Mouse (Mus musculus) G1E (cell line): Measurements from ENCODE around the gene Ppp2r5e. TPM values are rescaled to one million over a fixed set of nuclear protein-coding genes. Genes with fewer than 3 reads are reported as not detected.

Source experiments
- ATAC-seq: 2 replicates; pipeline ENCODE4 v1.8.0; 2016; ENCODE audit warnings: mild to moderate bottlenecking; ENCODE audit not compliant: insufficient number of reproducible peaks, poor library complexity, low FRiP score, severe bottlenecking; ENCODE audit errors: extremely low read depth
- DNase-seq: peaks from one replicate; pipeline ENCODE4 v3.0.0; 2012; ENCODE audit warnings: low spot score
- H3K27me3 ChIP-seq: 2 replicates; pipeline ENCODE4 v1.6.1; 2012; ENCODE audit warnings: mild to moderate bottlenecking, low read length, inconsistent platforms; ENCODE audit not compliant: insufficient read depth
- H3K36me3 ChIP-seq: replicated peaks from 2 replicates; pipeline ENCODE3; 2012; ENCODE audit warnings: mild to moderate bottlenecking, inconsistent platforms
- H3K4me1 ChIP-seq: 2 replicates; pipeline ENCODE4 v1.6.1; 2012; ENCODE audit warnings: low read depth, low read length, inconsistent platforms, mixed read lengths; ENCODE audit not compliant: insufficient read depth
- H3K4me3 ChIP-seq: 2 replicates; pipeline ENCODE4 v1.5.1; 2012; ENCODE audit warnings: low read depth, mild to moderate bottlenecking, inconsistent platforms, low read length, moderate library complexity, mixed read lengths
- H3K9me3 ChIP-seq: replicated peaks from 2 replicates; pipeline ENCODE4 v1.6.1; 2012; ENCODE audit warnings: inconsistent platforms
- CTCF ChIP-seq: IDR thresholded peaks from 2 replicates; pipeline ENCODE4 v1.5.1; 2012; ENCODE audit warnings: low read depth, low read length, inconsistent platforms, mixed read lengths
- GATA1 ChIP-seq: IDR thresholded peaks from 2 replicates; pipeline ENCODE4 v1.6.1; 2012; ENCODE audit warnings: borderline replicate concordance, low read length, inconsistent platforms, mixed read lengths
- GATA2 ChIP-seq: IDR thresholded peaks from 2 replicates; pipeline ENCODE4 v1.6.1; 2012; ENCODE audit warnings: low read depth, low read length, inconsistent platforms, borderline replicate concordance
- POLR2AphosphoS5 ChIP-seq: IDR thresholded peaks from 2 replicates; pipeline ENCODE4 v1.6.1; 2012; ENCODE audit warnings: low read depth, low read length, inconsistent platforms; ENCODE audit not compliant: insufficient replicate concordance
- TAL1 ChIP-seq: conservative IDR thresholded peaks from 2 replicates; pipeline ENCODE4 v1.6.1; 2012; ENCODE audit warnings: low read depth, low read length, inconsistent platforms, mixed read lengths
- polyA plus RNA-seq: library from polyadenylated mRNA; stranded (reverse); fragments of >175 nt; gene quantifications from 2 replicates; pipeline ENCODE4 v1.2.3, GENCODE M21; 2012
- total RNA-seq, 2 experiments: library from RNA; stranded (forward) in 1 of 2; stranded (reverse) in 1 of 2; fragments of 200-1000 nt in 1 of 2; fragments of >200 nt in 1 of 2; fragmentation: Nextera tagmentation in 1 of 2; gene quantifications; 2 replicates each; pipeline ENCODE4 v1.2.3; 2014 to 2017

The Ppp2r5e gene
- total and polyA plus RNA-seq, 3 experiments = 20.4 to 74.6 (median 69.2) TPM

- no peak for ATAC-seq
Observed at GRCm38 (mm10) chr12:75567745-75568144, 28.3 kb downstream of the Ppp2r5e start.

GRCm38 (mm10) chr12:75565756-75566155, 30.3 kb downstream of the Ppp2r5e start:
- Histone ChIP-seq H3K4me3 (no peak overlapping the region), H3K36me3 (peaks cover 69% of the 10 kb centered on the region), H3K9me3 (no peaks in the 10 kb centered on the region), H3K27me3 (no peaks in the 10 kb centered on the region), H3K4me1 (peaks cover 29% of the 10 kb centered on the region)
- ATAC-seq (no peak), DNase-seq (no peak)
- no peak for TF ChIP-seq POLR2AphosphoS5
- no peak for TF ChIP-seq GATA2
- no peak for TF ChIP-seq GATA1
- no peak for TF ChIP-seq TAL1
- TF ChIP-seq CTCF = no peak

More at GRCm38 (mm10) chr12:75567745-75568144, 28.3 kb downstream of the Ppp2r5e start:
- Histone ChIP-seq H3K36me3 (peaks cover 73% of the 10 kb centered on the region), H3K4me1 (peaks cover 29% of the 10 kb centered on the region), H3K27me3 (no peaks in the 10 kb centered on the region), H3K9me3 (no peaks in the 10 kb centered on the region), H3K4me3 (no peak overlapping the region)
- no peak for DNase-seq
- TF ChIP-seq GATA1 (no peak), POLR2AphosphoS5 (no peak), CTCF (no peak), TAL1 (no peak), GATA2 (no peak)

GRCm38 (mm10) chr12:75564498-75564897, 31.5 kb downstream of the Ppp2r5e start:
- ATAC-seq = no peak
- no peak for TF ChIP-seq POLR2AphosphoS5
- no peak for TF ChIP-seq CTCF
- TF ChIP-seq TAL1 = no peak
- no peak for TF ChIP-seq GATA2
- no peak for TF ChIP-seq GATA1

DNA sequence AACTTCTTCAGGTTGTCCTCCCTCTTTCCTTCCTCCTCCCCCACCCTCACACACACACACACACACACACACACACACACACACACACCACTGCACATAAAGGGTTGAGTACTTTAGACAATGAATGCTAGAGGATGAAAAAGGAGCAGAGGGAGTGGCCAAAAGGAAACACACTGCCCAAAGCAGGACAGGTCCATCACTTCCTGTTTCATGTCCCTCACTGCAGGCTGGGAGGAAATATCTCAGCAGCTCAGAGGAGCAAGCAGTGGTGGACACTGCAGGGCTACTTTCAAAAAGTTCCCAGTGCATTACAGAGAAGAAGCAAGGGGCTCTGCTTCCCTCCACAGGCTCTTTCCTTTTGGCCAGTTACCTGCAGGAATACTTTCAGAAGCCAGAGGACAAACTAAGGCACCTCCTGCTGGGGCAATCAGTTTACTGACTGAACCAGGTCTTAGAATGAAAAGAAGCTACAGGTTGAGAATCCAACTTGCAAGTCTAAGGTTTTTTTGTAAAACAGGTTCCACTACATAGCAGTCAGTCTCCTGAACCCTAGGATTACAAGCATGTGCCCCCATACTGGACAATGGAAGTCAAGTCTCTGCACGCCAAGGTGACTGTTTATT, 32.9 kb downstream of the Ppp2r5e start:
- no peak for ATAC-seq
- TF ChIP-seq CTCF (no peak), POLR2AphosphoS5 (no peak), TAL1 (no peak), GATA1 (no peak), GATA2 (no peak)
- Histone ChIP-seq H3K4me1 (peaks cover 36% of the 10 kb centered on the region), H3K27me3 (no peaks in the 10 kb centered on the region), H3K4me3 (no peak overlapping the region), H3K36me3 (peaks cover 72% of the 10 kb centered on the region), H3K9me3 (no peaks in the 10 kb centered on the region)
- DNase-seq = no peak

More at GRCm38 (mm10) chr12:75564498-75564897, 31.5 kb downstream of the Ppp2r5e start:
- Histone ChIP-seq H3K36me3 (peaks cover 68% of the 10 kb centered on the region), H3K4me3 (no peak overlapping the region), H3K4me1 (peaks cover 36% of the 10 kb centered on the region), H3K9me3 (no peaks in the 10 kb centered on the region), H3K27me3 (no peaks in the 10 kb centered on the region)
- DNase-seq = no peak

GRCm38 (mm10) chr12:75560681-75561387, 35.2 kb downstream of the Ppp2r5e start:
- Histone ChIP-seq H3K4me3 (no peak overlapping the region), H3K4me1 (peaks cover 35% of the 10 kb centered on the region), H3K9me3 (no peaks in the 10 kb centered on the region), H3K27me3 (no peaks in the 10 kb centered on the region), H3K36me3 (peaks cover 73% of the 10 kb centered on the region)
- DNase-seq (no peak), ATAC-seq (no peak)
- TF ChIP-seq CTCF = no peak

DNA sequence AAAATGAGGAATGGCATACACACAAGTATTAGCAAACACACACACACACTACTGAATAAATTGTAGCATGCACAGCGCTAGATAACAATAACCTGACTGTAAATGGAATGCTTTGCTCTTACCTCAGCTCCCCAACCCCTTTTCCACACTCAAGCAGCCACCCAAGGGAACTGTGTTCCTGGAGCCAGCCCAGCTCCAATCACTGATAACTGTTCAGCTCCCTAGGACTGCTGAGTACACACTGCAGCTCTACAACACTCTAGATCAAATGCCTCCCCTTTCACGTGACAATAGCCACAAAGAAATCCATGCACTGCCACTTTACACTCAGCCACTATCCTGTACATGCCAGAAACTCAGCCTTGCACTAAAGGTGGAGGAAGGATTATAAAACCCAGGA, 36.8 kb downstream of the Ppp2r5e start:
- TF ChIP-seq GATA1 = no peak
- no peak for TF ChIP-seq CTCF
- no peak for TF ChIP-seq TAL1
- no peak for TF ChIP-seq POLR2AphosphoS5
- TF ChIP-seq GATA2 = no peak
- Histone ChIP-seq H3K36me3 (peaks cover 67% of the 10 kb centered on the region), H3K27me3 (no peaks in the 10 kb centered on the region), H3K4me3 (no peak overlapping the region), H3K9me3 (no peaks in the 10 kb centered on the region), H3K4me1 (peaks cover 21% of the 10 kb centered on the region)
- DNase-seq = no peak
- no peak for ATAC-seq

DNA sequence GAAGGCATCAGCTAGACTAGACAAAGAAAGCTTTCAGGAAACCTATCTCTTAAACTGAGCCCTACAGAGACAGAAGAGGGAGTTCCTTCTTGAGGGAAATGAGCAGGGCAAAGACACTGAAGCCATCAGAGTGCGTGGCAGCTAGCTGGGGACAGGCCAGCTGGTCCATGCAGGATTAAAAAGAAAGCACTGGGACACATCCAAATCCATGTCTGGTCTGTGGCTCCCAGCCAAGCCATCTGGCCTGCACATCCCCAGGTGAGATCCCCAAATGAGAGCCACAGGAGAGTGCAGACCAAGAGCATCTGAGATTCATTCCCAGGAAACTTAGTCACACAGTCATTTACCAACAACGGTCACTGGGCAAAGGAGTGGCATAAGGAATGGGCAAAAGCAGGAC, 38.2 kb downstream of the Ppp2r5e start:
- peaks cover 63% of the 10 kb centered on the region for H3K36me3 ChIP-seq
- H3K4me3 ChIP-seq = no peak overlapping the region
- no peaks in the 10 kb centered on the region for H3K27me3 ChIP-seq
- no peaks in the 10 kb centered on the region for H3K9me3 ChIP-seq
- DNase-seq (no peak), ATAC-seq (no peak)
- no peak for TF ChIP-seq CTCF
- peaks cover 11% of the 10 kb centered on the region; the same call in 1 of the 2 replicates for H3K4me1 ChIP-seq
